Mouse (Mus musculus) megakaryocyte, embryonic 14.5 days (primary cell): ENCODE measurements around the gene Cdca4.

ENCODE experiments used
- FLI1 ChIP-seq: IDR thresholded peaks from 2 replicates; pipeline ENCODE4 v1.6.1; 2012; ENCODE audit warnings: low read length, inconsistent platforms, mixed read lengths
- GATA1 ChIP-seq: IDR thresholded peaks from 3 replicates; pipeline ENCODE4 v1.6.1; 2012; ENCODE audit warnings: mixed read lengths, low read length, inconsistent platforms, borderline replicate concordance

DNA sequence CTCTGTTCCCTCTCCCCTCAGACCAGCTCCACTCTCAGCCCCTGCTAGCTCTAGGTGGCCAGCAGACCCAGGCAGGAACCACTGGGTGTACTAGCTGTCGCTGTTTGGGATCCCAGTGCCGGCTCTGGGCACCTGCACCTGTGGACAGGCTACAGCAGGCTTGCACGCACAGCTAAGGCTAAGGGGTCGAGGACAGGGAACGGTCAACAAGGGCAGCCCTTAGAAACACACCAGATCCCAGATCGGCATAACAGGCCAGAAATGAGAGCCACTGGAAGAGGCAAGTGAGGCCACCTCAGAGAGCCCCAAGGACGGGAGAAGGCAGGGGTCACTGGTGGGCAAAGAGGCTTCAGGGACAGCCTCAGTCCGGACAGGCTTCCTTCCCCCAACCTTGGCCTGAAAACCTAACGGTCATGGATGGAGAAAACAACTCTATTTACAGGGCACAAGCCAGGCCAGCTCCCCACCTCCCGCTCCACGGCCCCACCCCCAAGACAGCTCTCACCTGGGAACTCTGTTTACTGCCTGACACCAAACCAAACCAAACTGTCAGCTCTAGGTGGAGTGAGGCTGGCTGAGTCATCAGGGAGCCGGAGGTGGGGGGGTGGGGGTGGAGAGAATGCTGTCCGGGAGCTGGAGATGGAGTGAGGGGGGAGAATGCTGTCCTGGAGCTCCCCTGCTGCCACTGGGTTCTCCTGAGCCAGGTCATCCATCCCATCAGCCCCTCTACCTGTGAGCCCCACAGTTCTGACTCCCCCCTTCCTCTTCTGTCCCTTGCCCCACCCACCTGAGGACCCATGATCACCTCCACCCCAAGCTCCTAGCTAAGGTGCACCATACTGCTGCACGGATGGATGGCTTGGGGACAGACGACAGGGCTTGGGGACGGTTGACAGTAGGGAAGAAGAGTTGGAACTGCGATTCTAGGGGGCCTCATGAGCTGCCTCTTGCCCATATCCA is 32.4 kb downstream of the Cdca4 start:
- TF ChIP-seq GATA1 (no peak), FLI1 (no peak)
